Mouse (Mus musculus) cerebellum, adult 8-10 months (tissue): ENCODE measurements around the gene AC134908.4.
"Not testable (repeated sequence)": the region's sequence is repeated elsewhere in the genome, so short reads cannot be mapped to it uniquely, and the experiment has no call there.

Experiments used
- DNase-seq: peaks from one replicate; pipeline ENCODE4 v3.0.0; 2022

AC134908.4 gene

GRCm38 (mm10) chr17:25762591-25762990 is 32.9 kb downstream of the AC134908.4 start:
- DNase-seq, result no peak

GRCm38 (mm10) chr17:25761561-25761970 is 33.9 kb downstream of the AC134908.4 start:
- DNase-seq, result no peak

- no peak for DNase-seq
These were observed 35.3 kb downstream of the AC134908.4 start for GRCm38 (mm10) chr17:25760148-25760547.

- DNase-seq, result no peak
These were observed 37.8 kb downstream of the AC134908.4 start for GRCm38 (mm10) chr17:25757691-25758090.

GRCm38 (mm10) chr17:25756378-25757242 is 38.8 kb downstream of the AC134908.4 start:
- no peak for DNase-seq

- no peak for DNase-seq
These were observed 39.7 kb downstream of the AC134908.4 start for GRCm38 (mm10) chr17:25755627-25756377.

- DNase-seq, result no peak
These were observed 40.4 kb downstream of the AC134908.4 start for GRCm38 (mm10) chr17:25755086-25755485.

GRCm38 (mm10) chr17:25754241-25754640 is 41.2 kb downstream of the AC134908.4 start, which contains the start of gene Msln:
TSS of gene Msln (minus strand) at chr17:25754378.
- DNase-seq, result no peak

- DNase-seq, result no peak
These were observed 44.0 kb downstream of the AC134908.4 start for GRCm38 (mm10) chr17:25751446-25751845.

GRCm38 (mm10) chr17:25749314-25749713 is 46.1 kb downstream of the AC134908.4 start:
- DNase-seq, result no peak

- DNase-seq, result no peak
These were observed 47.2 kb downstream of the AC134908.4 start for GRCm38 (mm10) chr17:25748238-25748637.

- DNase-seq, result no peak
These were observed 51.1 kb downstream of the AC134908.4 start for GRCm38 (mm10) chr17:25744311-25744710.

GRCm38 (mm10) chr17:25743831-25744230 is 51.6 kb downstream of the AC134908.4 start:
- DNase-seq, result no peak

GRCm38 (mm10) chr17:25741471-25741870 is 54.0 kb downstream of the AC134908.4 start:
- DNase-seq, result not testable (repeated sequence)
